Mouse (Mus musculus): ENCODE results near the gene Tubb4b.

The Tubb4b gene

GRCm38 (mm10) chr2:25224766-25225752 lies 557 bp upstream of the Tubb4b start:
- peak; percentile 99 for DNase-seq (ENCODE audit: low spot score)

GRCm38 (mm10) chr2:25223681-25224491 lies 616 bp downstream of the Tubb4b start:
- DNase-seq (ENCODE audit: low spot score): peak; percentile 76

DNA sequence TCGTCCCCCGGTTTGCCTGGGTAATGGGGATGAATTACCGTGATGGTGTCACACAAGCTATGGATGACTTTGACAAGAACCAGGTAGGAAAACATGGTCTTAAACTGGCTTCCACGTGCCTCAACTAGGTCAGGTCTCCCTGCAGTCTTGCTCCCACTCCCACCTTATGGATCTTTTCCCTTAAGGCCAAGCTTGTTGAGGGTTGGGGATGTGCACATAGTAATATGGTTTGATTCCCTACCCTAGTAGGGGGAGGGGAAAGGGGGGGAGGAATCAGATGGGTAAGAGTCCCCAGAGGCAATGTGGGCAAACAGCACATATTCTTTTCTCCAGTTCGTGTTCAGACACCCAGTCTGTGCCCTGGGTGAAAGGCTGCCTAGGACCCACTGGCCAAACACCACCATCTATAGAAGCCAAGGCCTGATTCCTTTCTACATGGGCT lies 3.1 kb downstream of the Tubb4b start:
- DNase-seq (ENCODE audit: low spot score): no peak

- DNase-seq (ENCODE audit: low spot score): no peak
These were observed 6.1 kb downstream of the Tubb4b start, which contains the start of gene Fam166a for GRCm38 (mm10) chr2:25218445-25218844. Gene Fam166a, plus strand, starts transcription at chr2:25218745.

- no peak for DNase-seq (ENCODE audit: low spot score)
These were observed 6.8 kb downstream of the Tubb4b start for GRCm38 (mm10) chr2:25217666-25218065.

- DNase-seq (ENCODE audit: low spot score): no peak
These were observed 10.1 kb downstream of the Tubb4b start, which contains the start of gene Stpg3 for GRCm38 (mm10) chr2:25214444-25214843. Gene Stpg3, minus strand, starts transcription at chr2:25214637.

DNA sequence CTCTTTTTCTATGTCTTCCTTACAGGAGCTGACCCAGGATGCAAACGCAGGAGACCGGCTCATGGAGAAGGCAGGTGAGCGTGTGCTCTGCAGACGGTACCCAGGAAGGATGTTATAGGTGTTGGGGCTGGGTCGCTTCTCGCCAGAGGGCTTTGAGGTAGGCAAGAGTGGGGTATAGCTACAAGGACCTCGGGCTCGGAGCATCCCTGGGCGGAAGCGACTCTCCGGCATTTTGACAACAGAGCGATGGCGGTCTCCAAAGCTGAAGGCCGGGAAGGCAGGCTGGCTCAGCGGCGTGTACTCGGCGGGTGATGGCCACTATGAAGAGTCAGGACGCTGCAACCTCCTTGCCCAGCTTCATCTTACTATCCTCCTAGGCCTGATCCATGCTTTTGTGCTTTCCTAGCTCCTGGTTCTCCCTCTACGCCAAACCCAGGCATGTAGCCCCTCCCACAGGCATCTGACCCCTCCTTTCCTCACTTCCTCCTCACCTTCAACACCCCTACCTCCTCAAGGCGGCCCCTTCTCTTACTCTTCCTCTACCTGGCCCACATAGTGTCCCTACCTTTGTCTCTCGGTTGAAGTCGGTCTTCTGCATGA lies 11.1 kb downstream of the Tubb4b start:
- DNase-seq (ENCODE audit: low spot score): no peak

GRCm38 (mm10) chr2:25211121-25211670 lies 13.3 kb downstream of the Tubb4b start, which contains the start of gene Nelfb:
Gene Nelfb, minus strand, starts transcription at chr2:25211489.
- DNase-seq (ENCODE audit: low spot score): peak; percentile 94

DNA sequence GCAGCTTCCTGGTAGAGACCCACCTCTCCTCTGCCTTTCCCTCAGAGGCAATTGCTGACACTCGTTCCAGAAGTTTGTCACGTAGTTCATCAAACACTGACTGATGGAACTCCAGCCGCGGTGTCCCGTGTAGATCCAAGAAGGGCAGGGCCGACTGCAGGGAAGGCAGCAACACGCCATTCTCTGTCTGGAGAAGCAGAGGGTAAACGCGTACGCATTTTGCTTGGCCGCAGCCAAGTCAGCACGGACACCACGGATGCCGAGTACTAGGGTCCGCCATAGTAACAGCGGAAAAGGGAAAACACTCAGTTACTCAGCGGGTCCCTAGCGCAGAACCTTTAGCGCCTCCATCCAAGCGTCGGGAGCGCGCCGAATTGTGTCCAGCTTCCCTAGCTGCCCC lies 13.8 kb downstream of the Tubb4b start:
- DNase-seq (ENCODE audit: low spot score): no peak

DNA sequence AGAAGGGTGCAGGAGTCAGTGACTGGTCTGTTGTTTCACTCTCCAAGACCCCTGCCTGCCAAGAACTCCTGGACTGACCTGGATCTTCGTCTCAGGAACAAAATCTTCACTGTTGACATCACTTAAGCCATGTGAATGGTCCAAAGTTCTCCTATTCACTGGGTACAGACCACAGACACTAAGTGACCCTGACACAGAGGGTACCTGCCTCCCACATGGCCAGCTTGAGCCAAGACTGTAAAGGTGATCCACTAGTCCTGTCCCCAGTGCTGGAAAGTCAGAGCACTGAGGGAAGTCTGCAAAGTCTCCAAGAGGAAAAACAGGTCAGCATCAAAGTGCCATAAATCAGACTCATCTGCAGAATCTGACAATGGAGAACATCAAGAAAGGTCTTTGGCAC lies 16.9 kb downstream of the Tubb4b start:
- DNase-seq (ENCODE audit: low spot score): no peak

DNA sequence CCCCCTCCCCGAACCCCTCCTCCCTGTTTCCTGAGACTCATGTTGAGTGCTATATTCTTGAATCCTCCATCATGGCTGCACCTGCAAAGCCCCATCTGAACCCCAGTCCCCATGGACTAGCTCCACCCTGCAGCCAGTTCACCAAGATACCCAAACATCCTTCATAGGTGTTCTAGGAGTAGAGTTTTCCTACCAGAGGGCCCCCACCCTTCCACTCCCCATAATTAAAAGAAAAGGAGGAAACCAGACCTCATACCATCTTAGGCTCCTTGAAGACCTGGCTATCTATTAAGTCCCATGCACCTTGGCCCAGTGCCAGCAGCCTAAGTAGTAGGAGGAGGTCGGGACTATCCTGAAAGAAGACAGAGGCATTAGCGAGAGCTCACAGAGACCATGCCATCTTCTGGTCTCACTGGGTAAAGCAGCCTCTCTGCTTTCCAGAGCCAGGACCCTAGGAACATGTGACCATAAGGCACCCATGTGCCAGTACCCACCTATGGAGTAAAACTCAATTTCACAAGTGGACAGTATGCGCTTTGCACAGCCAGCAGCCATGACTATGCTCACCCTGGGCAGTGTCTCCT lies 20.8 kb downstream of the Tubb4b start:
- DNase-seq (ENCODE audit: low spot score): no peak

DNA sequence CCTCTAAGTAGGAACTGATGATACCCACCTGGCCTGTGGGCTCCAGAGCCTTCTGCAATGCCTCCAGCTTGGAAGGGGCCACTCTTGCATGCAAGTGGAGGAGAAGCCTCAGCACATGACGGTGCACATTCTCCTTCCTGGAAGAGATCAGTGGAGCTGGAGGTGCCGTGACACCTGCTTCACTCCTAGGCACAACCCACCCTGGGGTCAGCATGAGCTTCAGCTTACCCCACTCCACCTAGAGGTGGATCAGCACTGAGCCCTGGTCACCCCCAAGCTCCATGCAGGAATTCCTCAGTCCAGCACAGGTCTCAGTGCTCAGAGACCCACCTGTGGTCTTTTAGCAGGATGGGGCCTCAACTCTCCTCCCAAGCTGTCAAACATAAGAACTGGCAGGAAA lies 23.9 kb downstream of the Tubb4b start:
- DNase-seq (ENCODE audit: low spot score): no peak

DNA sequence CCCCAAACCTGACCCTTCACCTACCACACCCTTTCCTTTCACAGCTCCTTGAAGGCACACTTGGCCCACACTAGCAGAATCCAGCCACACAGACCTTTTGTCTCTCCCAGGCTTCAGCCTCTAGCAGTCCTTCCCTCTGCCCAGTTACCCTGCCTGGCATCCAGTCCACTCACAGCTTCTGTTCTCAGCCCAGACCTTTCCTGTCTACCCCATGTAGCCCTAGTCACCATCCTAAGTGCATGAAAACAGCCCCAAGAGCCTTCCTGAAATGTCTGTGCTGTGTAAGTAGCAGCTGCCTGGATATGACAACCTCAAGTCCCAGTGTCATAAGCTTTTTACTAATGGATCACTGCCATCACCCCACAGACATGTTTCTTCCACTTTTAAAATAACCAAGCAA lies 26.6 kb downstream of the Tubb4b start:
- no peak for DNase-seq (ENCODE audit: low spot score)

GRCm38 (mm10) chr2:25197191-25197590 lies 27.3 kb downstream of the Tubb4b start:
- no peak for DNase-seq (ENCODE audit: low spot score)

DNA sequence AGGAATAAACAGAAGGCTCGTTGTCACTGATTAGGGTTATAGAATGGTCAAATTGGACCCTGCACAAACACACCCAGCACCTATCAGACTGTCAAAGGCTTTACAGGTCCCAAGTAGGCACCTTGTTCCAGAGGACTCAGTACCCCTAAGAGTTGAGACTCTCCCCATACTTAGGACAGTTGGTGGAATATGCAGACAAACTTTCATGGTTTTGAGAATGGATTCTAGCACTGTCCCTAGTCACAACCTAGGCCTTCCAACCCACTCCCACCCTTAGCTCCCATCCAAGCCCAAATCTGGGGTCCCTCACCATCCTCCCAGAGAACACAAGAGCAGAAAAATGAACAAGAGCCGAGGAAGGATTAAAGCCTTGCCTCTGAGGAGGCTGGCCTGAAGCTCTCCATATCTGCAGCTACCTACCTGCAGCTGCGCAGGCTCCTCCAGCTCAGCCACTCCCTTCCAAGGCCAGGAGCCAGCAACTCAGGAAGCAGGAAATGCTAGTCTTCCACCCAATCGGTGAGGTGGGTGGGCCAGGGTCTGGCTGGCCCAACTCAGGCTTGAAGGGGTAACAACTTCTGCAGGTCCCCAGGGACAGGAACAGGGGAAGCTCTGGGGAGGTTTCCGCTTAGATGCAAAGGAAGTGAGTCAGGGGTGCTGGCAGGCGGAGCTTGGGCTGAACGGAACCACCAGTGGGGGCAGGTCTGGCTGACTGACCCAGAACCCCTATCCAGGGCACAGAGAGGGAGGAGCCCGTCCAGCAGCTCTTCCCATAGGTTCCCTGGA lies 28.1 kb downstream of the Tubb4b start, which contains the start of gene Tor4a:
Tor4a (minus strand) TSS at position 715 of the 783 bp plus-strand sequence.
- peak; percentile 50 for DNase-seq (ENCODE audit: low spot score)

DNA sequence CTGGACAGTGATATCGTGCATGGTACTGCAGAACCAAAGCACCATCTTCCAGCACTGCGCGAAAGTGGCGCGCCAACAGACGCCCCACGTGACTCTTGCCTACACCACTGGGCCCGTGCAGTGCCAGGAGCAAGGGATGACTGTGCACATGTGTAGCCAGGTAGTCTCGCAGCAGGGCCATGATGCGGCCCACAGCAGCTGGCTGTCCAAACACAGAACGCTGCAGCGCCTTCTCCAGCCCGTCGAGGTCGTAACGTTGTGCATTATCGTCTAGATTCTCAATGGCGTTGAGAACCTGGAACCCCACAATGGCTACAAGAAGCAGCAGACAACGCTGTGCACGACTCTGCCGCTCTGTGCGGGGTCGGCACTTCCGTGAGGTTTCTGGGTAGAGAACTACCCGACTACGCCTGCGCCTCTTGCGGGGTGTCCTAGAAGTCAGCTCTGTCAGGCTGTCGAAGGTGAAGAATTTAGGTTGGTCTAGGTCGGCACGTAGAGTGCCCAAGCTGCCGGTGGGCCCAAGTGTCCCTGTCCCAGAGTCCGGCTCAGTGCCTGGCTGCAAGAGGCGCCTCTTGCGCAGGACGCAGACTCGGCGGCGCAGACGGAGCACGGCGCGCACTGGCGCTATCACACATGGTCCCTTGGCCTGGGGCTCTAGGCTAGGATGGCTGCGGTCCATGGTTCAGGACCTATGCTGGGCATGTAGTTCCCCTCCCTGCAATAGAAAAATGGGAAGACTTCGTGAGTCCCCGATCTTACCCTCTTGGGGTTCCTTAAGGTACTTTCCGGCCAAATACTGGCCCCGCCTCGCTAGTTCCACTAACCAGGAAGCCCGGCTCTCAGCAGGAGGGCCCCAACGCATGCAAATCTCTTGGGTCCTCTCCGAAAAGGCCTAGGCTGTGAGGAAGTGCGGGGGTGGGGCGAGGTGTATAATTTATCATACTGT lies 29.0 kb downstream of the Tubb4b start:
- peak; percentile 37 for DNase-seq (ENCODE audit: low spot score)

DNA sequence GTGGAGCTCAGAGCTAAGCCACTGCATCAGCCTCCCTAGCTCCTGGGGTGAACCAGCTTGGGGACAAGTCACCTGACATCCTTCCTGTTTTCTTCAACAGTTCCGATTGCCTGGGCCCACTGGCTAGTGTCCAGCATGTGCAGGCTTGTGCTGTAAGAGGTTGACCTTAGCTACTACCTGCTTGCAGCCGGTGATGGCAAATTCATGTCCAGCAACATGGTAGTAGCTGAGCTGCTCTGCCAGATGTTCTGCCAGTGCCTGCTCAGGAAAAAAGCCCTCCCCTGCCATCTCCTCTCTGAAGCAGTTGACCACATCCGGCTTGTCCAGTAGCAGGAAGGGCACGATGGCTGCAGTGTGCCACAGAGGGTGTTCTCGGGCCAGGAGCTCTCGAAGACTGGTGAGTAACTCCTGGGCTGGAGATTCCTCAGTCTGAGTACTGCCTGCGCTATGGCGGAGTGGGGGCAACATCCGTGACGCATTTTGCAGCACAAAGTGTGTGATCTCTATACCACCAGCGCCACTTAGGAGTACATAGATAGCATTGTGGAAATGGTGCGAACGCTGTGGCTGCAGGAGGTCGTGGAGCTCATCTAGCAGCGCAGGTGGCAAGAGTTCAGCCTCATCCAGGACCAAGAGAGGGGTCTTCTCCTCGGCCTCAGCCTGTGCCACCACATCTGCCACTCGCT lies 29.9 kb downstream of the Tubb4b start:
- no peak for DNase-seq (ENCODE audit: low spot score)

GRCm38 (mm10) chr2:25194006-25194405 lies 30.5 kb downstream of the Tubb4b start:
- no peak for DNase-seq (ENCODE audit: low spot score)

DNA sequence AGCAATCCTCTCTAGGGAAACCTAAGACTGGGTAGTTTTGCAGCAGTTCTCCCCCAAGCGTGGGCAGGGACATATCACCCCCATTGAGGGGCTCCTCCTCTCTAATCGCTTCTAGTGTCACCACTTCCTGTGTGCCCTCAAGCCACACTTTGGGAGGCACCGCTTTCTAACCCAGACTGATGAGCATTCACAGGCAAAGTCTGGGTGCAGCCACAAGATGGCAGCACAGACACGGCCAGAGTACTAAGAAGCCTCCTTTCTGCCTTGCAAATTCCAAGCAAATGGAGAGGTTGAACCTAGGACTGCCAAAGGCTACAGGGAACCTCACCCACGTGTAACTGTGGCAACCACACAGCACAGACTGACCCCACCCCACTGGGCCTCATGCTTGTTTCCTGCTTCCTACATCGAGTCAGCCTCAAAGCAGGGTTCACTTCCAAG lies 31.2 kb downstream of the Tubb4b start:
- peak; percentile 94 for DNase-seq (ENCODE audit: low spot score)

Measured in embryo, embryonic 10 days (tissue).